Mouse (Mus musculus) bone marrow macrophage, adult 2 months (primary cell): ENCODE results near the gene Kctd6. TPM values are rescaled to one million over a fixed set of nuclear protein-coding genes. Genes with fewer than 3 reads are reported as not detected.

Source experiments
- H3K27ac ChIP-seq: 2 replicates; pipeline ENCODE4 v1.5.1; 2012; ENCODE audit warnings: low read depth, low read length; ENCODE audit not compliant: insufficient read depth
- H3K4me1 ChIP-seq: 2 replicates; pipeline ENCODE4 v1.6.1; 2012; ENCODE audit warnings: low read length; ENCODE audit not compliant: control insufficient read depth, insufficient read depth
- H3K4me3 ChIP-seq: 2 replicates; pipeline ENCODE4 v1.5.1; 2012; ENCODE audit warnings: mild to moderate bottlenecking, low read length, moderate library complexity; ENCODE audit not compliant: insufficient read depth
- CTCF ChIP-seq: IDR thresholded peaks from 2 replicates; pipeline ENCODE4 v1.5.1; 2012; ENCODE audit warnings: low read depth, mild to moderate bottlenecking, low read length, moderate library complexity
- POLR2A ChIP-seq: IDR thresholded peaks from 2 replicates; pipeline ENCODE4 v1.6.1; 2012; ENCODE audit warnings: mild to moderate bottlenecking, low read depth, low read length, borderline replicate concordance
- polyA plus RNA-seq: library from polyadenylated mRNA; stranded (reverse); fragments of >200 nt; gene quantifications from 2 replicates; pipeline ENCODE4 v1.2.4, GENCODE M21; 2012; ENCODE audit not compliant: missing spikeins, insufficient read depth, insufficient read length

The Kctd6 gene
- polyA plus RNA-seq, 1 experiment: 13.3 TPM

GRCm38 (mm10) chr14:8214299-8215207 lies 613 bp downstream of the Kctd6 start:
- no peak for TF ChIP-seq POLR2A
- no peak for TF ChIP-seq CTCF
- Histone ChIP-seq H3K4me3 (peak overlapping the region; percentile 98), H3K4me1 (peaks cover 2% of the 10 kb centered on the region; the same call in 1 of the 2 replicates), H3K27ac (peak overlapping the region; percentile 65)

GRCm38 (mm10) chr14:8215208-8215778 lies 1.4 kb downstream of the Kctd6 start:
- Histone ChIP-seq H3K27ac (no peak overlapping the region), H3K4me1 (peaks cover 2% of the 10 kb centered on the region; the same call in 1 of the 2 replicates), H3K4me3 (no peak overlapping the region)
- TF ChIP-seq POLR2A (no peak), CTCF (no peak)

DNA sequence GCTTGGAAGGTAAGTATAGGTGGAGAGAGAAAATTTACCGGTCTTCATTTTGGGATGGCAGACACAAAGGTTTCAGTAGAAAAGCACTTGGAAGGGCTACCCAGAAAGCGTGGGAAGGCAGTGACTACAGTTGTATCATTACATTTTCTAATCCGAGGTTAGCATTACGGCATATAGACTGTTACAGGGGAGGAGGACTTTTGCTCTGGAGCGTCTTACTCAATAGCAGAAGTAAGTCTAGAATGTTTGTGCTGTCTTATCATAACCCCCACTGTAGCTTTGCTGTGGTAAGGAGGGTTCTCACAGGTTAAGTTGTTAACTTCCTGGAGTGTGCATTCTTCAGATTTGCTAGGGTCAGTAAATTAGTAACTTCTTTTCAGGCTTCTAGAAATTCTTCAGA lies 2.2 kb downstream of the Kctd6 start:
- Histone ChIP-seq H3K27ac (no peak overlapping the region), H3K4me3 (no peak overlapping the region), H3K4me1 (peaks cover 2% of the 10 kb centered on the region; the same call in 1 of the 2 replicates)
- TF ChIP-seq CTCF (no peak), POLR2A (no peak)

- TF ChIP-seq CTCF (no peak), POLR2A (no peak)
- Histone ChIP-seq H3K27ac (no peak overlapping the region), H3K4me3 (no peak overlapping the region), H3K4me1 (peaks cover 2% of the 10 kb centered on the region; the same call in 1 of the 2 replicates)
Observed at GRCm38 (mm10) chr14:8218238-8218637, 4.3 kb downstream of the Kctd6 start.

DNA sequence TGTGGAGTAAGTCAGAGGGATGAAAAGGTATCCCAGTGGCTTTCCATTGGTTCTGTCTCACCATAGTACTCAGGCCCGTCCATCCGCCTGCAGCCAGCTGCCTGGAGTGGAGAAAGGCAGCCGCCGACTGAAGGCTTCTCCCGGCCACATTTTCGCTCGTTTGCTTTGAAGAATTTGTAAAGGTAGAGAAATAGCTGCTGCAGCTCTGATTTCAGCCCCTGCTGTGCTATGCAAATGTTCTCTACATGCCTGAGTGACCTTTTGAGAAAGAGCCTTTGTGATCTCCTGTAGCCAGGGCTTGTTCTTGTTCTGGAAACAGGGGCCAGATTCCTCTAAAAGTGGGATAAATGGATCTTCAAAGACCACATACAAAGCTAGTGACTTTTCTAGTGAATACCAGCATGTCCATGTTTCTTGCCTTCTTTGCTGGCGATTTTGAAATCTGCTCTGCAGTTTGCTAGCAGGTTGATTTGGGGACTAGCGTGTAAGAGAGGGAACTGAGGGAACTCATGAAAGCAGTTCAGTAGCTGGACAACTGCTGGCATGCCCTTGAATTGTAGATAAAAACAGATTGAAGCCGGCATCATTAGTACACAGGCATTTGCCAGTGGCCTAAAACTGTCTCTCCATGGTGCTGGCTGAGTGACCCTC lies 4.9 kb downstream of the Kctd6 start:
- no peak for TF ChIP-seq CTCF
- TF ChIP-seq POLR2A: no peak
- Histone ChIP-seq H3K27ac (no peak overlapping the region), H3K4me1 (peaks cover 5% of the 10 kb centered on the region), H3K4me3 (no peak overlapping the region)

DNA sequence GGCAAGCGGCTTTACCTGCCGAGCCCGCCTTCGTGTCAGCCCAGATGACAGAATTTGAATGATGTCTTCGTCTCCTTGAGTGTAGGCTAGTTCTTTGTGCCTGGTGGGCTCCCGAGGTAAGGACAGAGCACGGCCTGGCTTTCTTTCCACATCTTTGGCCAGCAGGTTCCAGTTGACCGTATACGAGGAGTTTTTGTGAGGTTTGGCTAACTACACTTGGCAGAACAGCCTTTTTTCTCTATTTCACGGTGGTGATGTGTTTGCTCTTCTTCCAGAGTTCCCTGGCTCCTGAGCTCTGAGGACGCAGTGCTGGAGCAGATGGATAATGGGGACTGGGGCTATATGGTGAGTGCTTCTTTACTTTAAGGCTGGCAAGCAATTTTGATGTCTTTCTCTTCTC lies 5.9 kb downstream of the Kctd6 start:
- peaks cover 11% of the 10 kb centered on the region for H3K4me1 ChIP-seq
- no peak overlapping the region for H3K4me3 ChIP-seq
- no peak overlapping the region for H3K27ac ChIP-seq
- TF ChIP-seq CTCF: no peak
- no peak for TF ChIP-seq POLR2A

- no peak for TF ChIP-seq POLR2A
- no peak for TF ChIP-seq CTCF
- no peak overlapping the region for H3K4me3 ChIP-seq
Observed at GRCm38 (mm10) chr14:8220306-8220705, 6.4 kb downstream of the Kctd6 start.

GRCm38 (mm10) chr14:8220912-8221311 lies 7.0 kb downstream of the Kctd6 start:
- no peak for TF ChIP-seq POLR2A
- no peak for TF ChIP-seq CTCF
- Histone ChIP-seq H3K4me3 (no peak overlapping the region), H3K27ac (no peak overlapping the region), H3K4me1 (peaks cover 9% of the 10 kb centered on the region)

More at GRCm38 (mm10) chr14:8220306-8220705, 6.4 kb downstream of the Kctd6 start:
- Histone ChIP-seq H3K4me1 (peaks cover 11% of the 10 kb centered on the region), H3K27ac (no peak overlapping the region)

GRCm38 (mm10) chr14:8222561-8222960 lies 8.6 kb downstream of the Kctd6 start:
- Histone ChIP-seq H3K4me1 (peaks cover 9% of the 10 kb centered on the region), H3K27ac (no peak overlapping the region), H3K4me3 (no peak overlapping the region)
- TF ChIP-seq CTCF (no peak), POLR2A (no peak)
